Mouse (Mus musculus) lung, adult 2 months (tissue): ENCODE measurements around the gene Gpld1.

Source experiments
- CTCF ChIP-seq: fragments of 200-500 bp; IDR thresholded peaks from 2 replicates; pipeline ENCODE4 v1.5.1; 2011; ENCODE audit warnings: mild to moderate bottlenecking, low read length, control low read depth; ENCODE audit not compliant: insufficient read depth
- POLR2A ChIP-seq: fragments of 200-500 bp; IDR thresholded peaks from 2 replicates; pipeline ENCODE4 v1.6.1; 2011; ENCODE audit warnings: low read depth, mild to moderate bottlenecking, control low read depth, low read length, borderline replicate concordance; ENCODE audit errors: extremely low read depth

- TF ChIP-seq CTCF, result no peak
- TF ChIP-seq POLR2A, result no peak
These were observed 36.0 kb upstream of the Gpld1 start for GRCm38 (mm10) chr13:24906831-24907570.
